Mouse (Mus musculus) ES-Bruce4 (cell line): ENCODE data around the gene Zfp239.

Experiments
- CTCF ChIP-seq: IDR thresholded peaks from one replicate; pipeline ENCODE4 v1.8.1; 2011; ENCODE audit warnings: low read depth, low read length
- POLR2A ChIP-seq: IDR thresholded peaks from one replicate; pipeline ENCODE4 v1.8.1; 2011; ENCODE audit warnings: low read length; ENCODE audit not compliant: insufficient read depth

DNA sequence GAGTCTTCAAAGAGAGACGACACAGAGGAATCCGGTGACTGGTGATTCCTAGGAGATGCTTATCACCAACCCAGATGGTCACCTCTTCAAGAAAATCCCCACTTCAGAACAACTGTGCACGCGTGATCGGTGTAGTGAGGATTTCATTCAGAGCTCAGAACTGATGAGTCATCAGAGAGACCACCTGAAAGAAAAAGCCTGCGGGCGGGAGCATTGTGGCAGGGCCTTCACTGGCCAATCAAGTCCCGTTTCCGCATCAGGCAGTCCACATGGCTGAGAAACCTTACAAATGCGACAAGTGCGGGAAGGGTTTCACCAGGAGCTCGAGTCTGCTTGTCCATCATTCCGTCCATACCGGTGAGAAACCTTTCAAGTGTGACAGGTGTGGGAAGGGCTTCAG lies 9.1 kb downstream of the Zfp239 start:
- no peak for TF ChIP-seq CTCF
- TF ChIP-seq POLR2A, result no peak
